Mouse (Mus musculus): ENCODE results near the gene Cep350.

Gene Cep350

DNA sequence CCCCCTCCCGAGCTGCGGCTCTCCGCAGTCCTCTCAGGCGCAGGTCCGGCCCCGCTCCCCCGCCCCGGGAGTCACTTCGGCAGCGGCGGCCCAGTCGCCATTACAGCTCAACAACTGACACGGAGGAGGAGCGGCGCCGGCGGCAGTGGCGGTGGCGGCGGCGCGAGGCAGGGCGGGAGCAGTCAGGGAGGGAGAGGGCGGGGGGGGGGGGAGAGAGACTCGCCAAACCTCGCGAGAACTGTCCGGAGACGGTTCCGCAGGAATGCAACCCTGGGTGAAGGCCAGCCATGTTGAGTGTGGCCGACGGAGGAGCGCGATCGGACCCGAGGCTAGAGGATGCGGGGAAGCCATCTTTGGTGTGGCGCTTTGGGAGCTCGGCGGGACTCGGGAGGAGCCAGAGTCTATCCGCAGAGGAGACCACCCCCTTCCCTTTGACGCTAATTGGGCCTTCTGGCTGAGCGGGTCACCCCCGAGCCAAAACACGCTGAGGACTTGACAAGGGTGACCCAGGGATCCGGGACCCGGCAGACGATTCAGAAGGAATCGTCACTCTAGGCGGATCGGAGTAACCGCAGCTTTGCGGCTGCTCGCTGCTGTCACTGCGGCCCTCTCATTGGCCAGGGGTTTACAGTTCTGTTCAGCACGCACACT lies at the start of gene Cep350:
Cep350 (minus strand) TSS at position 188 of the 651 bp plus-strand sequence.
- peak; percentile 99 for DNase-seq (ENCODE audit: low spot score)

- no peak for DNase-seq (ENCODE audit: low spot score)
Measured at GRCm38 (mm10) chr1:156020402-156020801, 47.3 kb upstream of the Cep350 start.

- no peak for DNase-seq (ENCODE audit: low spot score)
Measured at GRCm38 (mm10) chr1:156019800-156020199, 46.7 kb upstream of the Cep350 start.

DNA sequence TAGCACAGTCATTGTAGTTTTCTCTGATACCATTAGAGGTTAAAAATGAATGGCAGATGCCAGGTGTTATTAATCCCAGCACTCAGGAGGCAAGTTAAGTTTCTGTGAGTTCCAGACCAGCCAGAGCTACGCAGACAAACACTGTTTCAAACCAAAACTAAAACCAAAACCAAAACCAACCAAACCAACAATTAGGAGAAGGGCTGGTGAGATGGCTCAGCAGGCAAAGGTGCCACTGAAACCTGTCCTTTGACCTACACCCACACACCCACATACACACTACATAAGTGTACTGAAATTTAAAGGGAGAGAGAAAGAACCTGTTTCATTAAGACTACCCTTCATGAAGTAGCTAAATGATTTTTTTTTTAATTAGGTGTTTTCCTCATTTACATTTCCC lies 35.9 kb upstream of the Cep350 start:
- no peak for DNase-seq (ENCODE audit: low spot score)

GRCm38 (mm10) chr1:156005906-156006305 lies 32.9 kb upstream of the Cep350 start:
- no peak for DNase-seq (ENCODE audit: low spot score)

- peak; percentile 33 for DNase-seq (ENCODE audit: low spot score)
Measured at GRCm38 (mm10) chr1:156003201-156003935, 30.3 kb upstream of the Cep350 start.

- no peak for DNase-seq (ENCODE audit: low spot score)
Measured at GRCm38 (mm10) chr1:156002366-156002765, 29.3 kb upstream of the Cep350 start.

- DNase-seq (ENCODE audit: low spot score): no peak
Measured at GRCm38 (mm10) chr1:155995612-155996011, 22.6 kb upstream of the Cep350 start.

GRCm38 (mm10) chr1:155994524-155994923 lies 21.5 kb upstream of the Cep350 start:
- no peak for DNase-seq (ENCODE audit: low spot score)

- no peak for DNase-seq (ENCODE audit: low spot score)
Measured at GRCm38 (mm10) chr1:155990391-155990790, 17.3 kb upstream of the Cep350 start.

GRCm38 (mm10) chr1:155989387-155989786 lies 16.3 kb upstream of the Cep350 start:
- DNase-seq (ENCODE audit: low spot score): peak; percentile 70

DNA sequence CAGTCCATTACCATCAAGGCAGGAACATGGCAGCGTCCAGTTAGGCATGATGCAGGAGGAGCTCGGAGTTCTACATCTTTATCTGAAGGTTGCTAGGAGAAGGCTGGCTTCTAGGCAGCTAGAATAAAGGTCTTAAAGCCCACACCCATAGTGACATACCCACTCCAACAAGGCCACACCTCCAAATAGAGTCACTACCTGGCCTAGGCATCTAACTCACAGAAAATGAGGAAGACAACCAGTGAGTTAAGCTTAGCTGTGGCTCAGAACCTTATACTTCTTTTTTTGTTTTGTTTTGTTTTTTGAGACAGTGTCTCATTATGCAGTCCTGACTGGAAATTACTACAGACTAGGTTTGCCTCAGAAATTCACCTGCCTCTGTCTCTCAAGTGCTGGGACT lies 14.6 kb upstream of the Cep350 start:
- DNase-seq (ENCODE audit: low spot score): no peak

- DNase-seq (ENCODE audit: low spot score): no peak
Measured at GRCm38 (mm10) chr1:155974931-155975330, 1.9 kb upstream of the Cep350 start.

DNA sequence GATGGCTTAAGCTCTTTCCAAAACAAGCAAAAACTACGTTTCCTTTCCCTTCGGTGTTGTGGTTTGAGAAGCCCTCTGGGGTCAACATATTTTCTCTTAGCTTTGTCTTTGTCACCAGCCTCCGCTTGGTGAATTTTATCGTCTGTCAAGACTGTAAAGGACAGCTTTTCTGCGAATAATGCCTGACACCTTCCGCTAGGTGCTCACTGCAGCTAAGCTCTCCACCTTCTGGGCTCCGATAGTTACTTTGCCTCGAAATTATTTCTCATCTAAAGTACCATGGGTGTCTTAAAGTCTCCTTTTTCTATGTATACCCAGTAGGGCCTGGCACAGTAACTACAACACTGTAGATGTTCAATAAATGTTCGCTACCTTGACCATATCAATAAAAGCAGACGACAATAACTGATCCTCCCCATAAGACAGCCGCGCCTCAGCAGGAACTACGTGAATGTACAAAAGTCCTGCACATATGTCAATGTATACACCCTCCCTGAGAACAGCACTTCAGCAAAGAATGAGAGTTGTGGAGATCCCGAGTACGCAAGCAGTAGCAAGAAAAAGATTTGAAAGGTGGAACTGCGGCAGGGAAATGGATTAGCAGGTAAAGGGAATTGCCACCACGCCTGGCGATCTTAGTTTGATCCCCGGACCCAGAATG lies 794 bp upstream of the Cep350 start:
- DNase-seq (ENCODE audit: low spot score): no peak

GRCm38 (mm10) chr1:155972146-155973067 lies 648 bp downstream of the Cep350 start:
- DNase-seq (ENCODE audit: low spot score): peak; percentile 30

DNA sequence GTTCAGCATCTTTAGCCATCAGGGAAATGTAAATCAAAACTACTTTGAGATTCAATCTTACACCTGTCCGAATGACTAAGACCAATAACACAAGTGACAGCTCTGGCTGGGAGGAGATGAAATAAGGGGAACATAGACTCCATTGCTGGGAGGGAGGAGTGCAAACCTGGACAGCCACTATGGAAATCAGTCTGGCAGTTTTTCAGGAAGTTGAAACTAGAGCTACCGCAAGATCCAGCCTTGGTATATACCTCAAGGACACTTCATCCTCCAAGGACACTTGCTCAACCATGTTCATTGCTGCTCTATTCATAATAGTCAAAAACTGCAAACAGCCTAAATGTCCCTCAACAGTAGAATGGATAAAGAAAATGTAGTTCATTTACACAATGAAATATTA lies 23.9 kb downstream of the Cep350 start:
- no peak for DNase-seq (ENCODE audit: low spot score)

GRCm38 (mm10) chr1:155944361-155944760 lies 28.7 kb downstream of the Cep350 start:
- no peak for DNase-seq (ENCODE audit: low spot score)

DNA sequence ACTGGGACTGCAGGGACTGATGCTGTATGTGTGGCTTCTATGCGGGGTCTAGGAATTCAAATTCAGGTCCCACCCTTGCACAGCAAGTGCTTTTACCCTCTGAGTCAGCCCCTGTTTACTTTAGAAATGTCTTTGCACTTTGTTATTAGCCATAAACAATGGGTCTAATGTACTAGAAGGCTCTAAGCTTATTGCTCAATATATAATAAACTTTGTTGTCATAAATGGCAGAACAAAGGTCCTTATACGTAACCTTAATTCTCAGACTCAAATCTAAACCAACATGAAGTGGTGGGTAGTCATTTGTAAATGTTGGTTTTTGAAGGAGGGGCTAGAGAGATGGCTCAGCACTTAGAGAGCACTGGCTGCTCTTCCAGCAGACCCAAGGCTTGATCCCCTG lies 35.6 kb downstream of the Cep350 start:
- DNase-seq (ENCODE audit: low spot score): no peak

- DNase-seq (ENCODE audit: low spot score): no peak
Measured at GRCm38 (mm10) chr1:155934702-155935101, 38.4 kb downstream of the Cep350 start.

DNA sequence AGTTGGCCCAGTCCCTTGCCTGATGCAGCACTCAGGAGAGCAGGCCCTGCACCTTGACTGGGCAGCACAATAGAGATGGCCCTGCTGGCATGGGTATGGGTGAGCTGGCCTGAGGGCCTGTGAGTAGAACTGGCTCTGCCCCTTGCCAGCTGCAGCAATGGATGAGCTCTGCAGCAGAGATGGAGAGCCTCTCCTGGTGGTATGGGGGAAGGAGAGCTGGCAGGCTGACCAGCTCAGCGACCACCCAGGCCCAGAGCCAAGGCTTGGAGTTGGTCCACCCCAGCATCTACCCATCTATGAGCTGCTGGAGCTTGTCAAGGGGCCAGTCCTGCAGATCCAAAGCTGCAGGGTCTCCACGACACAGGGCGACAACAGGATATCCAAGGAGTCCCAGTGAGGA lies 69.5 kb downstream of the Cep350 start:
- no peak for DNase-seq (ENCODE audit: low spot score)

- no peak for DNase-seq (ENCODE audit: low spot score)
Measured at GRCm38 (mm10) chr1:155901348-155901747, 71.7 kb downstream of the Cep350 start.

- no peak for DNase-seq (ENCODE audit: low spot score)
Measured at GRCm38 (mm10) chr1:155894382-155894781, 78.7 kb downstream of the Cep350 start.
